Mouse (Mus musculus): ENCODE results near the gene Olfr872.
"Not testable (repeated sequence)": the region's sequence is repeated elsewhere in the genome, so short reads cannot be mapped to it uniquely, and the experiment has no call there.

Olfr872 gene

GRCm38 (mm10) chr9:20236819-20237218 lies at the start of gene Olfr872:
Gene Olfr872, plus strand, starts transcription at chr9:20237119.
- DNase-seq (ENCODE audit: low spot score in 2 of 2): no peak

GRCm38 (mm10) chr9:20202131-20202530 lies 34.8 kb upstream of the Olfr872 start:
- DNase-seq (ENCODE audit: low spot score in 2 of 2): no peak

GRCm38 (mm10) chr9:20203413-20203984 lies 33.4 kb upstream of the Olfr872 start:
- not testable (repeated sequence) for DNase-seq (ENCODE audit: low spot score in 2 of 2)

GRCm38 (mm10) chr9:20210812-20211211 lies 26.1 kb upstream of the Olfr872 start:
- no peak for DNase-seq (ENCODE audit: low spot score in 2 of 2)

- no peak for DNase-seq (ENCODE audit: low spot score in 2 of 2)
Measured at GRCm38 (mm10) chr9:20211477-20211876, 25.4 kb upstream of the Olfr872 start.

- DNase-seq (ENCODE audit: low spot score in 2 of 2): no peak
Measured at GRCm38 (mm10) chr9:20211907-20212306, 25.0 kb upstream of the Olfr872 start, which contains the start of gene Olfr871. Gene Olfr871, plus strand, starts transcription at chr9:20212207.

- DNase-seq (ENCODE audit: low spot score in 2 of 2): no peak
Measured at GRCm38 (mm10) chr9:20237378-20237777, 459 bp downstream of the Olfr872 start.

- no peak for DNase-seq (ENCODE audit: low spot score in 2 of 2)
Measured at GRCm38 (mm10) chr9:20282051-20282450, 45.1 kb downstream of the Olfr872 start, which contains the start of gene Olfr39. Gene Olfr39, plus strand, starts transcription at chr9:20282351.

GRCm38 (mm10) chr9:20295562-20295961 lies 58.6 kb downstream of the Olfr872 start:
- not testable (repeated sequence) for DNase-seq (ENCODE audit: low spot score in 2 of 2)

GRCm38 (mm10) chr9:20298232-20298631 lies 61.3 kb downstream of the Olfr872 start, which contains the start of gene Olfr873:
Gene Olfr873, plus strand, starts transcription at chr9:20298532.
- no peak for DNase-seq (ENCODE audit: low spot score in 2 of 2)

Measured in spleen, postnatal 36 days (tissue).